Mouse (Mus musculus): ENCODE measurements around the gene P2ry10. TPM values are rescaled to one million over a fixed set of nuclear protein-coding genes. Genes with fewer than 3 reads are reported as not detected.

Gene P2ry10
- polyA plus RNA-seq, 1 experiment from 2014 or later: not detected

Other genes starting within 250 kb of the P2ry10 start
- 1.4 and 1.6 TPM in 2 replicates for gene Rtl3, start 247.8 kb upstream of the P2ry10 start, polyA plus RNA-seq (2014; fragmentation: Nextera tagmentation; extraction: Ambion mirVana)
- 16.8 and 19.0 TPM in 2 replicates for gene Lpar4, start 167.9 kb upstream of the P2ry10 start, polyA plus RNA-seq (2014; fragmentation: Nextera tagmentation; extraction: Ambion mirVana)
- 0.24 and 0.32 TPM in 2 replicates for gene P2ry10b, start 60.4 kb downstream of the P2ry10 start, polyA plus RNA-seq (2014; fragmentation: Nextera tagmentation; extraction: Ambion mirVana)
- not detected in 2 replicates for gene Gpr174, start 167.4 kb downstream of the P2ry10 start, polyA plus RNA-seq (2014; fragmentation: Nextera tagmentation; extraction: Ambion mirVana)